Mouse (Mus musculus) v-Abl transformed pro-B cells (cell line): Measurements from ENCODE around the gene Zfp12.
"Not testable (repeated sequence)": the region's sequence is repeated elsewhere in the genome, so short reads cannot be mapped to it uniquely, and the experiment has no call there.

ENCODE experiments used
- in situ Hi-C, 2 experiments: fragments of 400-800 bp; cut with MboI; formaldehyde crosslinking; loops; one replicate each; pipeline ENCODE4 v1.15.1; 2025; ENCODE audit not compliant: unreplicated experiment in 2 of 2

Gene Zfp12

GRCm38 (mm10) chr5:143235028-143235693 lies at the start of gene Zfp12:
Zfp12 (plus strand) TSS chr5:143235163.
- in situ Hi-C loops = loop anchor here (5.0 kb wide), 1 partner anchor 53 kb away; the partner anchor contains the start of genes Rbak (in 2 of the 2) and Spdye4b (in 2 of the 2)

GRCm38 (mm10) chr5:143188014-143188413 lies 46.9 kb upstream of the Zfp12 start:
- in situ Hi-C loops = not testable (repeated sequence)

- in situ Hi-C loops = no loop called here
Measured at GRCm38 (mm10) chr5:143192806-143193205, 42.2 kb upstream of the Zfp12 start.

- in situ Hi-C loops = not testable (repeated sequence)
Measured at GRCm38 (mm10) chr5:143194747-143195146, 40.2 kb upstream of the Zfp12 start.

GRCm38 (mm10) chr5:143195166-143195565 lies 39.8 kb upstream of the Zfp12 start:
- in situ Hi-C loops = no loop called here

- in situ Hi-C loops = no loop called here
Measured at GRCm38 (mm10) chr5:143196506-143196905, 38.5 kb upstream of the Zfp12 start.

GRCm38 (mm10) chr5:143205015-143205414 lies 29.9 kb upstream of the Zfp12 start:
- in situ Hi-C loops = no loop called here

- in situ Hi-C loops = no loop called here
Measured at GRCm38 (mm10) chr5:143213832-143214231, 21.1 kb upstream of the Zfp12 start.

GRCm38 (mm10) chr5:143220996-143221395 lies 14.0 kb upstream of the Zfp12 start:
- in situ Hi-C loops = no loop called here

GRCm38 (mm10) chr5:143222287-143222686 lies 12.7 kb upstream of the Zfp12 start:
- in situ Hi-C loops = no loop called here

GRCm38 (mm10) chr5:143226790-143227189 lies 8.2 kb upstream of the Zfp12 start, which contains the start of gene Spdye4a:
Spdye4a (minus strand) TSS chr5:143226890.
- in situ Hi-C loops = no loop called here

GRCm38 (mm10) chr5:143236036-143236435 lies 1.1 kb downstream of the Zfp12 start:
- in situ Hi-C loops = loop anchor here (5.0 kb wide), 1 partner anchor 54 kb away; the partner anchor contains the start of genes Rbak (in 2 of the 2) and Spdye4b (in 2 of the 2)

- in situ Hi-C loops = no loop called here
Measured at GRCm38 (mm10) chr5:143244926-143245325, 10.0 kb downstream of the Zfp12 start.

- in situ Hi-C loops = no loop called here
Measured at GRCm38 (mm10) chr5:143252039-143252438, 17.1 kb downstream of the Zfp12 start.

- in situ Hi-C loops = no loop called here
Measured at GRCm38 (mm10) chr5:143252791-143253185, 17.8 kb downstream of the Zfp12 start.

- in situ Hi-C loops = no loop called here
Measured at GRCm38 (mm10) chr5:143253186-143253880, 18.4 kb downstream of the Zfp12 start.

GRCm38 (mm10) chr5:143253881-143254486 lies 19.0 kb downstream of the Zfp12 start:
- in situ Hi-C loops = no loop called here

GRCm38 (mm10) chr5:143254487-143255130 lies 19.6 kb downstream of the Zfp12 start:
- in situ Hi-C loops = no loop called here

GRCm38 (mm10) chr5:143255131-143255519 lies 20.2 kb downstream of the Zfp12 start:
- in situ Hi-C loops = no loop called here

GRCm38 (mm10) chr5:143255802-143256201 lies 20.8 kb downstream of the Zfp12 start:
- in situ Hi-C loops = no loop called here

- in situ Hi-C loops = no loop called here
Measured at GRCm38 (mm10) chr5:143261636-143262035, 26.7 kb downstream of the Zfp12 start.
